Mouse (Mus musculus) lung, adult 2 months (tissue): ENCODE measurements around the gene Psmd7. TPM values are rescaled to one million over a fixed set of nuclear protein-coding genes. Genes with fewer than 3 reads are reported as not detected.

Experiments used
- DNase-seq: peaks from one replicate; pipeline ENCODE4 v3.0.0; 2022
- H3K4me1 ChIP-seq: fragments of 200-500 bp; 2 replicates; pipeline ENCODE4 v1.6.1; 2011; ENCODE audit warnings: low read length; ENCODE audit not compliant: control insufficient read depth, insufficient read depth
- H3K4me3 ChIP-seq: fragments of 200-500 bp; replicated peaks from 2 replicates; pipeline ENCODE3; 2011; ENCODE audit warnings: low read depth, mild to moderate bottlenecking, control low read depth, low read length; ENCODE audit errors: extremely low read depth
- CTCF ChIP-seq: fragments of 200-500 bp; IDR thresholded peaks from 2 replicates; pipeline ENCODE4 v1.5.1; 2011; ENCODE audit warnings: mild to moderate bottlenecking, low read length, control low read depth; ENCODE audit not compliant: insufficient read depth
- POLR2A ChIP-seq: fragments of 200-500 bp; IDR thresholded peaks from 2 replicates; pipeline ENCODE4 v1.6.1; 2011; ENCODE audit warnings: low read depth, mild to moderate bottlenecking, control low read depth, low read length, borderline replicate concordance; ENCODE audit errors: extremely low read depth
- WGBS: fragments of 180-500 bp; shearing (Covaris S2); methylation state at CpG from one replicate; pipeline ENCODE4 v1.1.7; 2018; 5-methylcytosine and 5-hydroxymethylcytosine counted together
- polyA plus RNA-seq: library from polyadenylated mRNA; depleted of rRNA; stranded (reverse); fragments of >200 nt; gene quantifications from 2 replicates; pipeline ENCODE4 v1.2.3, GENCODE M21; 2012

Gene Psmd7
- polyA plus RNA-seq, 1 experiment, result 52.2 TPM

DNA sequence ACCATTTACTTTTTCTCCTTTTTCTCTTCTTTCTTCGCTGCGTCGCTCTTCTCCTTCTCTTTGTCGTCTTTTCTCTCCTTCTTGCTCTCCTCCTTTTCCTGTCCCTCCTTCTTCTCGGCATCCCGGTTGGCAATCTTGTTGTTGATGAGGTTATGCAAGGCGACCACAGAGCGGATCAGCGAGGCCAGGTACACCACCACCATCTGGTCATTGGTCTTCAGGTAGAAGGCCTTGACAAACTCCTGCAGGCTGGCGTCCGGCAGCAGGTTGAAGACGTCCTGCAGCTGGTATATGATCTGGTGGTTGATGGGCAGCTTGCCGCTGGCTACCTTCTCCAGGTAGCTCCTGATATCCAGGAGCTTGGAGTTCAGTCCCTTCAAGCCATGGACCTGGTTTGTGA, 7.4 kb downstream of the Psmd7 start:
- TF ChIP-seq POLR2A (no peak), CTCF (no peak)
- 91% methylated on average over 13 of the region's 13 CpGs for WGBS
- Histone ChIP-seq H3K4me3 (no peak overlapping the region), H3K4me1 (peaks cover 7% of the 10 kb centered on the region)
- no peak for DNase-seq

DNA sequence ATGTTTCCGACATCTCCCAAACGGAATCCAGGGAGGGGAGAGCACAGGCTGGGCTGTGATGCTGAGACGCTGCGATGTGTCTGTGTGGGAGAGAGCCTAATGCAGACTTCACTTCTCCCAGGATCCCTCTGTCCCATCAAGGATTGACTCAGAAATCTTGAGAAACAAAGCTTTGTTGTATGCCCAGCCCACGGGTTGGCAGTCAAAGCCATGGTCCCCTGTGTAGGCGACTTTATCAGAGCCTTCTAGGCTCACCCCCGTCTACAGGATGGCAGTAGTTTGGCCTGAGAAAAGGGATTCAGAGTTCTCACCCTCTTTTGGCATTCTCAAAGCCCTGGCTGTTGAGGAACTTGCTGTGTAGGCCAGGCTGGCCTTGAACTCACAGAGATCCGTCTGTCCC, 9.7 kb downstream of the Psmd7 start:
- peaks cover 7% of the 10 kb centered on the region for H3K4me1 ChIP-seq
- no peak for DNase-seq
- no peak overlapping the region for H3K4me3 ChIP-seq
- 78% methylated on average over 8 of the region's 8 CpGs for WGBS
- TF ChIP-seq CTCF, result no peak
- TF ChIP-seq POLR2A, result no peak

DNA sequence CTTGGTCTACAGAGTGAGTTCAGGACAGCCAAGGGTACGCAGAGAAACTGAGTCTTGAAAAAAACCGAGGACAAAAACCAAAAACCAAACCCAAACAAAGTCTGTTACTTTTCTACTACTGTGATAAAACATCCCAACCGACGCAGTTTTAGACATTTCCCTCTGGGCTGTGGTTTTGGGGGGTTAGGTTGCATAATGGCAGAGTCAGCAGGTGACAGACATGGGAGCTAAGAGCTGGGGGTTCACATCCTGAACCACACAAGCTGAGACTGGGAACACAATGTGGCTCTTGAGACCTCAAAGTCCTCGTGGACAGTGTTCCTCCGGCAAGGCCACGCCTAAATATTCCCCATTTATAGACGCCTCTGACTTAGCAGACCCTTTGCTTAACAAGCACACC, 10.1 kb downstream of the Psmd7 start:
- H3K4me1 ChIP-seq, result peaks cover 7% of the 10 kb centered on the region
- no peak overlapping the region for H3K4me3 ChIP-seq
- DNase-seq, result no peak
- TF ChIP-seq POLR2A (no peak), CTCF (no peak)
- 77% methylated on average over 8 of the region's 8 CpGs for WGBS

DNA sequence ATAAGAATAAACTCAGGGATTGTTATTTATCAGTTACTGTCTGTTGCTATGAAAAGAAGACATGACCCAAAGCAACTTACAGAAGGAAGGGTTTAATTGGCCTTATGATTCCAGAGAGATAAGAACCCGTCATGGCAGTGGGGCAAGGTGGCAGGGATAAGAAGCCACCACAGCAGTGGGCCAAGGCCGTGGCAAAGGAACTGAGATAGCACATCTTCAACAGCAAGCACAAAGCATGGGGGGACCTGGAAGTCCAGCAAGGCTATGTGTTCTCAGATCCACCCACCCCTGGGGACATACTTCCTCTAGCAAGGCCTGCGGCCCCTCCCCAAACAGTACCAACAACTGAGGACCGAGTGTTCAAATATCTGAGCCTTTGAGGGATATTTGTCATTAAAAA, 10.6 kb downstream of the Psmd7 start:
- no peak for DNase-seq
- peaks cover 7% of the 10 kb centered on the region for H3K4me1 ChIP-seq
- no peak overlapping the region for H3K4me3 ChIP-seq
- no peak for TF ChIP-seq CTCF
- TF ChIP-seq POLR2A, result no peak
- 77% methylated on average over 4 of the region's 4 CpGs for WGBS

DNA sequence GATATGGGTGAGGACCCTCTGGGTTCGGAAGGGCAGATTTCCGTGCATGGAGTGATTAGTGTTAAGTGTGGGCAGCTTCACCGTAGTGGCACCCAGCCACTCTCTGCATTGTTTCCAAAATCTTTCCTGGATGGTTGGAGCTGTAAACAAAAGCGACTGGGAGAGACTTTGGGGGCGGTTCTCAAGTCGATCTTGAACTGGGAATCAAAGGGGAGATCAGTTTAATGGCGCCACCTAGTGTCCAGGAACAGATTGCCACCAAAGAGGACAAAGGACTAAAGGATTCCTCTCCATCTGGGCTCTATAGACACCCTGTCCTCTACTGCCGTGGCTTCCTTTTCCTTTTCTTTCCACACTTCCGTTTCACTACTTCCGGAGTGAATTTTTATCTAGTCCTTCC, 11.6 kb downstream of the Psmd7 start:
- Histone ChIP-seq H3K4me1 (peaks cover 7% of the 10 kb centered on the region), H3K4me3 (peak overlapping the region; percentile 36)
- TF ChIP-seq CTCF, result peak; percentile 36; the same call in 1 of the 2 replicates
- no peak for TF ChIP-seq POLR2A
- WGBS, result 4% methylated on average over 10 of the region's 10 CpGs
- peak; percentile 69 for DNase-seq

DNA sequence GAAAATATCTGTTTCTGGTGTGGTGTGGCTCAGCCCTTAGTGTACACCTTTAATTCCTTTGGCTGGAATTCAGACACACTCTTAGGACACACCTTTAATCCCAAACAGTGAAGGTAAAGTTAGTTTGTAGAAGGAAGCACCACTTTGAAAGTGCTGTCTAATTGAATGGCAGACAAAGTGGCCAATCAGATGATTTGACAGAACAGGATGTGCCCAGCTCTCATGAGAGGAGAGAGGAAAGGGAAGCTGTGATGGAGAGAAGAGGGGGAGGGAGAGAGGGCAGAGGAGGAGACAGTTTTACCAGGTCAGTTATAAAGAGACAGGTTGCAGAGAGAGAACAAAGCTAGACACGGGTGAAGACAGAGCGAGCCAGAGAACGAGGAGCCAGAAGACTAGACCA, 13.5 kb downstream of the Psmd7 start:
- no peak for DNase-seq
- Histone ChIP-seq H3K4me1 (peaks cover 7% of the 10 kb centered on the region), H3K4me3 (no peak overlapping the region)
- TF ChIP-seq POLR2A (no peak), CTCF (no peak)
- 77% methylated on average over 3 of the region's 3 CpGs for WGBS

DNA sequence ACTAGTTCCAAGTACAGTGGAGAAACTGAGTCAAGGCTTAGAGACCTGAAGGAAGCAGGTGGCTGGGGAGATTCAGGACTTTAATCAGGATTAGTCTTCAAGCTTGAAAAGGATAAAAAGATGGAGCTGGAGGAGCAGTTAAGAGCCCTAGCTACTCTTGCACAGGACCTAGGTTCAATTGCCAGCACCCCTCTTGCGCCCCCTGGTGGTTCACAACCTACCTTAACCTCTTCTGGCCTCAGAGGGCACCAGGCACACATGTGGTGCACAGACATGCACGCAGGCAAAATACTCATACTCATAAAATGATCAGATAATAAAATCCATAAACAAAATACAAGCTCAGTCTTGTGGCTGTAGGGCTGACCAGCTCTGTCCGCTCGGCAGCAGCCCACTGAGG, 15.8 kb downstream of the Psmd7 start:
- Histone ChIP-seq H3K4me3 (no peak overlapping the region), H3K4me1 (peaks cover 7% of the 10 kb centered on the region)
- WGBS, result 60% methylated on average over 4 of the region's 4 CpGs
- DNase-seq, result peak; percentile 57
- TF ChIP-seq CTCF (peak; percentile 77), POLR2A (no peak)

DNA sequence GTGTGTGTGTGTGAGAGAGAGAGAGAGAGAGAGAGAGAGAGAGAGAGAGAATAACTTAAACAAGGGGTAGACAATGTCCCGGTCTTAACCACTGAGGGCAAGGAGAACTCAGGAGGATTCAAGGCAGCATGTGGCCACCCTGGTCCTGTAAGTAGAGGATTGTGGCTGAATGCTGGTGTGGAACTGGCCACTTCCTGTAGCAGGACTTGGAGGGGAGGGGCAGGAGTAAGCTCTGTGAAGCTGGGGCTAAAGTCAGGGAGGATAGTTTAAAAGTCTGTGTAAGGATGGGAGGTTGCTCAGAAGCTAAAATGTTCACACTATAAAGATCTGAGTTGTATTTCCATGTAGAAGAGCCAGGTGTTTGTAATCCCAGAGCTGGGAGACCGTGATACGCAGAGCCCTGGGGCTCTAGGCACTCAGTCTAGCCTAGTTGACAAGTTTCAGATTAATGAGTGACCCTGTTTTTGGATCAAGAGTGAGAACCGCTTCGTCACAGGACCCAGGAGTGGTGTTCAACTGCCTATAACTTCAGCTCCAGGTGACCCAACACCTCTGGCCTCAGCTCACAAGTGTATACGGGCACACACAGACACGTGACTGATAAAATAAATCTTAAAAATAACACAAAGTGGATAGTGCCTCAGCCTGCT, 16.7 kb downstream of the Psmd7 start:
- DNase-seq, result no peak
- WGBS, result 71% methylated on average over 7 of the region's 7 CpGs
- Histone ChIP-seq H3K4me1 (peaks cover 4% of the 10 kb centered on the region), H3K4me3 (no peak overlapping the region)
- TF ChIP-seq POLR2A (no peak), CTCF (no peak)

DNA sequence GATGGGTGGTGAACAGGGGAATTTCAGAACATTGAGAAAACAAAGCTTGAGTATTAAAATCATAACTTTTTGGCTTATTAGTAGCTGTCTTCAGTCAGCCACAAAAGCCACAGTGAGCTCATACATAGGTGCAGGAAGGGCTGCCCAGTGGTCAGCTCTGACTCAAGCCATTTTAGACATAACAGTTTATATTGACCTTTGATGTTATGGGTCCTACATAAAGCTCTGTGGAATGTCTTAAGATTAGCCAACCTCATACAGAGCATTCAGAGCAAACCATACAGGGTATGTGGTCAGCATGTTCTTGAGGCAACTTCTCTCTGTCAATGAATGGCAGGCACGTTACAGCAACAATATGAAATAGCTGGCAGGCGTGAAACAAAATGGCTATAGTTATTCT, 17.2 kb downstream of the Psmd7 start:
- H3K4me1 ChIP-seq, result no peaks in the 10 kb centered on the region
- no peak for DNase-seq
- 67% methylated on average over 2 of the region's 2 CpGs for WGBS
- H3K4me3 ChIP-seq, result no peak overlapping the region
- no peak for TF ChIP-seq CTCF
- TF ChIP-seq POLR2A, result no peak

DNA sequence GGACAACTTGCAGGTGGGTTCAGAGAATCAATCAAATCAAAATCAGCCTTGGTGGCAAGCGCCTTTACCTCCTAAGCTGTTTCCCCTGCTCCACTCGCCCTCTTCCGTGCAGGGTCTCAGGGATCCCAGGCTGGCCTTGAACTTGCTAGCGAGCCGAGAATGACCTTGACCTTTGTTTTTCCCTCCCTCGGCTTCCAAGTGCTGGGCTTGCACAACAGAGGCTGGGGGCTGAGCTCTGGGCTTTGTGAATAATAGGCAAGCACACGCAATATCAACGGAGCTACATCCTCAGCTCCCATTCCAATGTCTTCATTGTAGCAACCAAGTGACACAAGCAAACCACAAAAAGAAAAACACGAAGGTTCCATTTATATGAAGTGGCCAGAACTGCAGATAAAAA, 26.1 kb downstream of the Psmd7 start:
- no peaks in the 10 kb centered on the region for H3K4me1 ChIP-seq
- WGBS, result 67% methylated on average over 9 of the region's 9 CpGs
- DNase-seq, result no peak
- no peak for TF ChIP-seq POLR2A
- TF ChIP-seq CTCF, result no peak
- no peak overlapping the region for H3K4me3 ChIP-seq
